Mouse (Mus musculus) left cerebral cortex, adult 8-10 months (tissue): ENCODE data around the gene Fyn. TPM values are rescaled to one million over a fixed set of nuclear protein-coding genes. Genes with fewer than 3 reads are reported as not detected.

Experiments used
- DNase-seq, 2 experiments: peaks; one replicate each; pipeline ENCODE4 v3.0.0; 2022; ENCODE audit warnings: low spot score in 2 of 2
- total RNA-seq, 4 experiments: library from RNA; stranded (reverse); gene quantifications; 2 replicates each; pipeline ENCODE4 v1.2.4; 2022

The Fyn gene
- total RNA-seq, 4 experiments from 2014 or later = 100 to 111 (median 108) TPM

- no peak for DNase-seq
Measured at GRCm38 (mm10) chr10:39534324-39535026, 165.8 kb downstream of the Fyn start.

DNA sequence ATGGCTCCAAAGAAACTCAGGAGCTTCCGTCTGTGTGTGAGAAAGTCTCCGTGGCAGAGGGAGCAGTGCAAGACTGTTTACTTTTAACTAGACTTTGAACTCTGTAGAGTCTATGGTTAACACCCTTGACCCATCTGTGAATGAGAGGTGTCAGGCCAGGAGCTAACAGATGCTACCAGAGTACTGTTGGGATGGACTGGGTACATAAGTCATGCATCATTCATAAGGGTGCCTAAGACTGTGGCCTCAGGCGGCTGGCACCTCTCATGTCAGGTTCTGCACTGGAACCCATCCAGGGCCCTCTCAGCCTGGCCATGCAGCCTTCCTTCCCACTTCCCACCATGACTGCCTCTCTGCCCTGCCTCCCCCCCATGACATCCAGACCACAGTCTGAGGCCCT lies 166.7 kb downstream of the Fyn start:
- DNase-seq = no peak

GRCm38 (mm10) chr10:39536258-39536657 lies 167.6 kb downstream of the Fyn start:
- DNase-seq = no peak

DNA sequence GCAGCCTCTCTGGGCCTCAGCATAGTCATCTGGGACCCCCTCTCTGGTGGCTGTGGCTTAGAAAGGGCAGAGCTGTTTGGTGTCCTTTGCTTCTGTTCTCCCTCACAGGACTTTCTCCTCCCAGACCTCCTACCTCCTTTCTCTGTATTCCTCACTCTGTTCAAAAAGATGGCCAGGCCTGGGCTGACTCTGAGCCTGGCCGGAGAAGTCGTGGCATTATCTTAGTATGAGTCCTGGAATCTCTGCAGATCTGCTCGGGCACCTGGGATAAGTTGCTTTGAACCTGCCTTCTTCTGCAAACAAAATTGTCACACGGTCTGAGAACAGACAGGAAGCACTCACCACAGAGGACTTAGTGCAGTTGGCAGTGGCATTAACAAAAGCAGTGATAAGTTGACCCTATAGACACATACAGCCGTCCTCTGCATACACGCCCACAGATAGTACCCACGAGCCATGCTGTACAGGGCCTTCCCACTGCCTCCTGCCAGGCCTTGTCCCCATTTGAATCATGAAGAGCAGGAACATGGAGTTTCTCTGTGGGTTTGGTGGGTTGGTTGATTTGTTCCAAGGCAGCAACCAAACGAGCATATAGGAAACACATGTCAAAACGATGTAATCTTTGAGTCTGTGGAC lies 171.5 kb downstream of the Fyn start:
- DNase-seq = no peak

DNA sequence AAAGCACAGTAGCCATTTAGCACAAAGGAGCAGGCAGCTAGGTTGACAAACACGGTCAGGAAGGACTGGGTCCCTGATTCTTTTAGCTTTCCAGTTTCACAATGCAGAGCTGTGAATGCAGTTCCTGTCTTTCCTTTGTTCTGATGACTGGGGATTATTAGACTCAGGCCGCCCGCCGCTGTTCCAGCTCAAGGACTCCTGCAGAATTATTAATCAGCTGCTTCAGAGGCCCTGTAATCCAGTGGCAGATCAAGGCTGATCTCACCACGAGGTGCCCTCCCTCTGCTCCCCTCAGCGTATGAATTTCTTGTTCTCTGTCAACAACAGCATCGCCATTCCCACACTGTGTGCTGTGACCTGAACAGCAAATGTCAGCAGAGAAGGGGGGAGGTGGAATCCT lies 172.3 kb downstream of the Fyn start:
- peak in 1 of 2 experiments; percentile 63 for DNase-seq

DNA sequence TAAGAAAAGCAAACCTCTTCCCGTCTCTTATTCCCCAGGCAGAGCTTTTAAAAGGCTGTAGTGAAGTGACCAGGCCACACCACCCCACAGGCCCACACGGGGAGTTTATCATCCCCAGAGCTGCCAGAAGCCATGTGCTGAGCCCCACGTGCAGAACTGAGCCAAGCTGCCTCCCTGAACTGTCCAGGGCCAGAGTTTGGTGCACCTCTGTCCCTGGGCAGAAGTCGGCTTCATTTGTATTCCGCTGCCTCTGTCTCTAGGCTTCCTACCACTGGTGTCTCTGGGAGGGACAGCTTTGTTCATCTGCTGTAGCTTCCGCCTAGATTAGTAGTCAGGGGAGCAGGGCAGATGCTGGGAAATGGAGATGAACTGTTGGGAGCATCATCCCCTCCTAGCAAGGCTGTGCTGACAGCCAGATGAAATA lies 172.8 kb downstream of the Fyn start:
- DNase-seq = no peak

- peak in 1 of 2 experiments; percentile 43 for DNase-seq
Measured at GRCm38 (mm10) chr10:39541951-39542521, 173.4 kb downstream of the Fyn start.

GRCm38 (mm10) chr10:39542535-39543257 lies 174.0 kb downstream of the Fyn start:
- no peak for DNase-seq

- DNase-seq = no peak
Measured at GRCm38 (mm10) chr10:39543258-39543770, 174.7 kb downstream of the Fyn start.

- no peak for DNase-seq
Measured at GRCm38 (mm10) chr10:39547369-39548074, 178.9 kb downstream of the Fyn start.

DNA sequence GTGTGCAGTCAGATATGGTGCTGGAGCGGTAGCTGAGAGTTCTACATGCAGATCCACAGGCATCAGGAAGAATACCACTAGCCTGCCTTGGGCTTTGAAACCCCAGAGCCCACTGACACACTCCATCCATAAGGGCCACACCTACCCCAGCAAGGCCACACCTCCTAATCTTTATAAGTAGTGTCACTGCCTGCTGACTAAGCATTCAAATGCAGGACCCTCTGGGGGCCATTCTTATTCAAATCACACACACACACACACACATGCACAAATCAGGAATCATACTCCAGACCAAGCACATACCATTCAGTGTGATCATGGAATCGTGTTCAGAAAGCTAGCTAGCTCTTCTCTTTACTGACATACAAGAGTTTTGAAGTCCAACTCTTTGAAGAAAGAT lies 182.1 kb downstream of the Fyn start:
- no peak for DNase-seq

DNA sequence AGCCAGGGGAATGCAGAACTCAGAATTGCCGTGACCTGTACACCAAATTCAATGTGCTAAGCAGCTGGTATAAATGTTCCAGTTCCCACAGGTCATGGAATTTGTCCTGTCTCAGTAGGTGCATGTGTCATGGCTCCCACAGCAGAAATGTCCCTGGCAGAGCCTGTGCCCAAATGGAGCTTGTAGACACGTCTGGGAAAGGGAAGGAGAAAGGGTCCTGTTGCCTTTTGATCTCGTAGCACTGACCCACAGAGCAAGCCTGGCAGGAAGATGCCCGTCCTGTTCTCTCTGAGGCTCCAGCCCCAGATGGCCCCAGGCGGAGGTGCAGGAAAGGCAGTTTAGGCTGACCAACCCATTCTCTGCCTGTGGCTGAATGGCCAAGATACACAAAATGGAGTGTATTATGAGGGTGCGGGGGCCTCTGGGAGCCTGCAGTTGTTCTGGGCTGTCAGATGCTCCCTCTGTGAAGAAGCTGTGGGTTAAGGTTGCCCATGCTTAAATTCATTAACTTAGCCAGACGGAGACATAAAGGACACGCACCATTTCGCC lies 183.1 kb downstream of the Fyn start:
- no peak for DNase-seq

- DNase-seq = no peak
Measured at GRCm38 (mm10) chr10:39552351-39552814, 183.7 kb downstream of the Fyn start.

- DNase-seq = no peak
Measured at GRCm38 (mm10) chr10:39552903-39553302, 184.2 kb downstream of the Fyn start.

GRCm38 (mm10) chr10:39555289-39555715 lies 186.6 kb downstream of the Fyn start:
- no peak for DNase-seq

DNA sequence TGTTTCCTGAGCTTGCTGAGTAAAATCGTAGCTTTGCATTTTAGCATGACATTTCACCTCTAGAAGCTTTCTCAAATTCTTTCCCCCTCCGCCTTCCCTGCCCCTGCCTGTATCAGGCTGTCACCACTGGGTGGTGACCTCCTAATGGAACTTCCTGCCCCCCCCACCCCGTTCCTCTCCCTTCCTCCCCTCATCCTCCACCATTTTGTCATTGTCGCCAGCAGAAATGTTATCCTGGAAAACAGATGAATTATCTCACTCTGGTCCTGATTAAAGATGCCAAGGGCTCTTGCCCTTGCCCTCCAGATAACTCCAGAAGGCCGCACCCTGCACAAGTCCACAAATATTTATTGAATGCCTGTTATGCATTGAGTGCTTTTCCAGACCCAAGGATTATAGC lies 187.1 kb downstream of the Fyn start:
- no peak for DNase-seq

- DNase-seq = no peak
Measured at GRCm38 (mm10) chr10:39557360-39557759, 188.7 kb downstream of the Fyn start.

- DNase-seq = no peak
Measured at GRCm38 (mm10) chr10:39557851-39558250, 189.2 kb downstream of the Fyn start.

- DNase-seq = no peak
Measured at GRCm38 (mm10) chr10:39558492-39559005, 189.9 kb downstream of the Fyn start.

DNA sequence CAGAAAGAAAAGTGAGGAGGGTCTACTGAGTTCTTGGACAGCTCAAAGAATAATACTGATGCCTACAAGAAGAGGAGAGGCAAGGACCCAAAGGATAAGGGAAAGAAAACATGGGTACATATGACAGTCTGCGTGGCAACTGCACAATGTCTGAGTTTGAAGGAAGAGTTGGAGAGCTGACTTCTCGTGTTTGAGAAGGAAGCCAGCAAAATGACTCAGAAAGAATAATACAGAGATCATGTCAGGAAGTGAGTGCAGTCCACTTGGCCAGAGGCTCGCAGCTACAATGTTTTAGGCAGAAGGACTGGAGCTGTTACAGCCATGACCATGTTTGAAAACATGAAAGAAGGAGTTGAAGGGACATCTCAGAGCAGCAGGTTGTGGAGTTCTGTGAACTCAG lies 190.7 kb downstream of the Fyn start:
- DNase-seq = no peak

GRCm38 (mm10) chr10:39562383-39562782 lies 193.7 kb downstream of the Fyn start:
- DNase-seq = no peak
